Mouse (Mus musculus) intestine, postnatal 0 days (tissue): Measurements from ENCODE around the gene Nudt21. TPM values are rescaled to one million over a fixed set of nuclear protein-coding genes. Genes with fewer than 3 reads are reported as not detected.

Experiments
- ATAC-seq: fragments of 200-750 bp; cut with Nextera tagmentation; 2 replicates; pipeline ENCODE4 v1.8.0; 2017; ENCODE audit warnings: mild to moderate bottlenecking, moderate TSS enrichment, moderate library complexity
- H3K27ac ChIP-seq: fragments of 300-500 bp; sonication (generic); 2 replicates; pipeline ENCODE4 v1.5.1; 2014; ENCODE audit warnings: mild to moderate bottlenecking, low read depth, low read length, moderate library complexity
- H3K27me3 ChIP-seq: fragments of 300-500 bp; sonication (generic); replicated peaks from 2 replicates; pipeline ENCODE4 v1.6.1; 2014; ENCODE audit warnings: low read length, mixed read lengths; ENCODE audit not compliant: control insufficient read depth, insufficient read depth
- H3K36me3 ChIP-seq: fragments of 300-500 bp; sonication (generic); 2 replicates; pipeline ENCODE4 v1.6.1; 2014; ENCODE audit warnings: mild to moderate bottlenecking, moderate library complexity; ENCODE audit not compliant: control insufficient read depth, insufficient read depth
- H3K4me1 ChIP-seq: fragments of 300-500 bp; sonication (generic); replicated peaks from 2 replicates; pipeline ENCODE4 v1.6.1; 2014; ENCODE audit warnings: antibody characterized with exemption, low read length, mixed read lengths; ENCODE audit not compliant: control insufficient read depth, insufficient read depth
- H3K4me2 ChIP-seq: fragments of 300-500 bp; sonication (generic); replicated peaks from 2 replicates; pipeline ENCODE4 v1.6.1; 2014; ENCODE audit warnings: low read depth, mild to moderate bottlenecking, moderate library complexity
- H3K4me3 ChIP-seq: fragments of 300-500 bp; sonication (generic); 2 replicates; pipeline ENCODE4 v1.5.1; 2014; ENCODE audit warnings: low read depth, low read length
- H3K9ac ChIP-seq: fragments of 300-500 bp; sonication (generic); 2 replicates; pipeline ENCODE4 v1.6.1; 2014; ENCODE audit warnings: mild to moderate bottlenecking, low read depth, low read length
- H3K9me3 ChIP-seq: fragments of 300-500 bp; sonication (generic); 2 replicates; pipeline ENCODE4 v1.6.1; 2016; ENCODE audit warnings: mixed run types; ENCODE audit not compliant: control insufficient read depth
- CTCF ChIP-seq: sonication (generic); IDR thresholded peaks from 2 replicates; pipeline ENCODE4 v1.5.1; 2016; ENCODE audit warnings: low read depth, mild to moderate bottlenecking, control low read depth, antibody characterized with exemption, moderate library complexity
- WGBS: fragments of 180-500 bp; shearing (Covaris S2); extraction: QIAGEN DNeasy Blood & Tissue Kit; methylation state at CpG from one replicate; pipeline ENCODE4 v1.1.7; 2014; 5-methylcytosine and 5-hydroxymethylcytosine counted together
- polyA plus RNA-seq: library from polyadenylated mRNA; unstranded; fragments of >200 nt; fragmentation: Nextera tagmentation; extraction: Ambion mirVana; gene quantifications from 2 replicates; pipeline ENCODE4 v1.2.1, GENCODE M21; 2015

The Nudt21 gene
- polyA plus RNA-seq = 58.3 and 60.3 TPM in 2 replicates

DNA sequence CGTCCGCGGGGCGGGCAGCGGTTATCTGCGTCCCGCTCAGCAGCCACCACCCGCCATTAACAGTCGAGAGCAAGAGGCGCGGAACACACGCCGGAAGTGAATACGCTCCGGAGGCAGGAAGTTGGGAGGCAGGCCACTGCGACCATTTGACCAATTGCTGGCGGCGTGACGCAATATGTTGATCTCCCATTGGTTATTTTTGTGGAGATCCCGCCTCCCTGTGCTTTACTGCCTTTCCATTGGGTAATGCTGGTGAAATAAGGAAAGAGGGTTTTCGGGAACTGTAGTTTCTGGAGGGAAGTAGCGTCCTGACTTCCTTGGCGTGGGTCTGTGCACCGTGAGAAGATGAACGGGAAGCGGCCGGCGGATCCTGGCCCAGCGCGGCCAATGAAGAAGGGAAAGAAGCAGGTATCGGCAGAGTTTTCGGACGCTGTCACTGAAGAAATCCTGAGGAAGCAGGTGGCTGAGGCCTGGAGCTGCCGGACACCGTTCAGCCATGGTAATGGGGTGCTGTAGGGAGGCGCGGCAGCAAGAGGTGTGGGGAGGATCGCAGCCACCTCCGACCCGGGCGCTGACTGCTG is at the start of gene Nudt21, which contains the start of gene Ogfod1:
Gene Nudt21, minus strand, starts transcription at position 88 of the 581 bp plus-strand sequence.
Gene Ogfod1, plus strand, starts transcription at position 255 of the 581 bp plus-strand sequence.
- under 1% methylated on average over 41 of the region's 41 CpGs for WGBS
- Histone ChIP-seq H3K27ac (peak within 1 kb of the TSS; percentile 63), H3K36me3 (no peaks in the 10 kb centered on the region), H3K4me1 (no peaks in the 10 kb centered on the region), H3K4me2 (peak within 1 kb of the TSS; percentile 78), H3K9ac (peak within 1 kb of the TSS; percentile 66), H3K4me3 (peak within 1 kb of the TSS; percentile 73), H3K27me3 (no peaks in the 10 kb centered on the region), H3K9me3 (no peaks in the 10 kb centered on the region)
- no peak for TF ChIP-seq CTCF
- peak; percentile 99 for ATAC-seq

DNA sequence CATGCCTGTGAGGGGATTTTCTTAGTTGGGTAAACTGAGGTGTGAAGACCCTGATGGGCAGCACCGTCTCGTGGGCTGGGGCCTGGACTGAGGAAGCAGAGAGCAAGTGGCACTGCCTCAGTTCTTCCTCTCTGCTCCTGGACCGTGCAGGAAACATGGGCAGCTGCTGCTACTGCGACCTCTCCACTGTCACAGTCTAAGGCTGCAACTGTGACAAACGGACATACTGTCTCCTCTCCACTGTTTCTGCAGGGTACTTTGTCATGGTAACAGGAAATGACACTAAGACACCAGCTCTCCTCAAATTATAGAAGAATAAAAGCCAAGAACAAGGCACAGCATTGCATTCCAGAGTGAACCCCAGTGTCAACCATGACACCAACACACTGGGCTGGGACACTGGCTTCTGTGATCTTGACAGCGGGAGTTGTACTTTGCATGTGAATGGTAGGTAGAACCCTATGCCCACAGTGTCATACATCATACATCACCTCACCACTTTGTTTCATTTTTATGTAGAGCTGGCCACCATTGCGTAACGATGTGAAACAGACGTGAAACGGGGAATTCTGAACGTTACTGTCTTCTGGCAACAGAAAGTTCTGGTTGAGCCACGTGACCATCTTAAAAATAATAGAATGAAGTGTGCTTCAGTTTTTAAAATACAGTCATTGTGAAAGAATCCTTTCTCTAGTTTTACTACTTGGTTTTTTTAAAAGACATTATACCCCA is 39.8 kb upstream of the Nudt21 start:
- H3K4me1 ChIP-seq = no peaks in the 10 kb centered on the region
- H3K27me3 ChIP-seq = no peaks in the 10 kb centered on the region
- no peaks in the 10 kb centered on the region for H3K9me3 ChIP-seq
- H3K4me3 ChIP-seq = no peak overlapping the region
- no peak overlapping the region for H3K4me2 ChIP-seq
- 86% methylated on average over 12 of the region's 12 CpGs for WGBS
- no peak for TF ChIP-seq CTCF
- H3K9ac ChIP-seq = no peak overlapping the region
- no peak for ATAC-seq
- H3K36me3 ChIP-seq = no peaks in the 10 kb centered on the region
- H3K27ac ChIP-seq = no peak overlapping the region

DNA sequence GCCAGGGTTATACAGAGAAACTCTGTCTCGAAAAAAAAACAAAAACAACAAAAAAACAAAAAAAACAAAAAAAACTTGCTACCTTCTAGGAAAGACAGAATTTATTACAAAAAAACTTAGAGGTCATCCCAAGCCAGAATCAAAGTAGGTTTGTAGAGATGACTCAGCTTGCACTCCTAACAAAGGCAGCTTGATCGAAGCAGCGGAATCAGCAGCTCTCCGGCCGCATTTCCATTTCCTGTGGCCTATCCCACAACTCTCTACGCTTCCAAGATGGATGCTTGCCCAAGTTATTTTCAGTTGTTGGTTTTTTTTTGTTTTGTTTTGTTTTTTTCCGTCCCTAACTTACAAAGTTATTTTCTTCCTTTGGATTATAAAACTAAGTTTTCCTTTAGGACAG is 32.0 kb upstream of the Nudt21 start:
- no peak for TF ChIP-seq CTCF
- peaks cover 16% of the 10 kb centered on the region for H3K36me3 ChIP-seq
- no peak for ATAC-seq
- H3K27ac ChIP-seq = no peak overlapping the region
- H3K4me3 ChIP-seq = no peak overlapping the region
- no peak overlapping the region for H3K9ac ChIP-seq
- H3K4me2 ChIP-seq = no peak overlapping the region
- WGBS = 96% methylated on average over 7 of the region's 7 CpGs
- no peaks in the 10 kb centered on the region for H3K27me3 ChIP-seq
- H3K9me3 ChIP-seq = no peaks in the 10 kb centered on the region
- H3K4me1 ChIP-seq = no peaks in the 10 kb centered on the region

DNA sequence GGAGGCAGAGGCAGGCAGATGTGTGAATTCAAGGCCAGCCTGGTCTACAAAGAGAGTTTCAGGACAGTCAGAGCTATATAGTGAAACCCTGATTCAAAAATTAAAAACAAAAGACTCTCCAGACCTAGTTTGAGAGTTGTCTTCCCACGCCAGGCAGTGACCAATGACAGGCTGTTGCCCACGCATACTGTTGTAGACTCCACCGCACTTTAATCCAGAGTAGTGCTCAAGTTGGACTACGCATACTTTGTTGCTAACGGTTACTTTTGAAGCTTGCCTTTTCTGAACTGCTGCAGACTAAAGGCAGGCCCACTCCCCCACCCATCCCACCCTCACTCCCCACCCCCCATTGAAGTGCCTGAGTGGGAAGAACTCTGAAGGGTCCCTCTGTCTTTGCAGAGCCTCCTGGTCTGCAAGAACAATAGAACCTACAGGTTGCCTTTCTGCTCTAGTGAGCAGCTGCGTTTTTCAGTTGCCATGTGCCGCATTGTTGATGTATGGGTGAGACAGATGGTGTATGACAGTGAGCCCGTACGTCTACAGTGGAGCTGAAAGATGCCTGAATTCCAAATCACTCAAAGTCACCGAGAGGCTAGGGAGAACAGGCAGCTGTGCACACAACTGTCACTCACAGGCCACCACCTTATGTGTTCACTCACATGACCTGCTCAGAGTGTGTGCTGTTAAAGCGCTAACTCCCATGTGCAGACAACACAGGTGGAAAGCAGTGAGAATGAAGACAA is 29.5 kb upstream of the Nudt21 start:
- ATAC-seq = no peak
- Histone ChIP-seq H3K9me3 (no peaks in the 10 kb centered on the region), H3K36me3 (peaks cover 35% of the 10 kb centered on the region), H3K4me2 (no peak overlapping the region), H3K27me3 (no peaks in the 10 kb centered on the region), H3K4me3 (no peak overlapping the region), H3K4me1 (no peaks in the 10 kb centered on the region), H3K27ac (no peak overlapping the region), H3K9ac (no peak overlapping the region)
- TF ChIP-seq CTCF = no peak
- 83% methylated on average over 11 of the region's 11 CpGs for WGBS

DNA sequence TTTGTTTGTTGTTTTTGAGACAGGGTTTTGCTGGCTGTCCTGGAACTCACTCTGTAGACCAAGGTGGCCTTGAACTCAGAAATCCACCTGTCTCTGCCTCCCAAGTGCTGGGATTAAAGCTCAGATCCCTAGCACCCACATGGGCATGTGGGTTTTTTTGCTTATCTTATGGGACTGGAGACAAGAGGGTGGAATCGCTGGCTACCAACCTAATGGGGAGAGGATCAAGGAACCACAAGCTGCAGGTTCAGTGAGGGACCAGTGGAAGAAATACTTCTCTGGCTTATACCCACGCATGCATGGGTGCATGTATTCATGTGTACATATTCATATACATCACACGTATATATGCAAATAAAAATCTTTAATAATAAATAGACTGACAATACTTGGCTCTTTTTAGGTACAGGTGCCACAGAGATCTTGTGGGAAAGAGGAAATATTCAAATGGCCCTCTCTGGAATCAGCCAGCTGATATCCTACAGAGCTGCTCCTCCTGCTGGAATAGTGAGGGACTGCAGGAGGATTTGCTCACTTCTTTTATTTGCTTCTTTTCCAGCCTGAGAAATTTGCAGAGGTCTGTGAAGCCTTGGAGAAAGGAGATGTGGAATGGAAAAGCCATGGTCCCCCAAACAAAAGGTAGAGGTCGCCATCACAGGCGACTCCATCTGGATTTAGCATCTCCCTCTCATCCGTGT is 20.5 kb upstream of the Nudt21 start:
- no peaks in the 10 kb centered on the region for H3K27me3 ChIP-seq
- 67% methylated on average over 6 of the region's 6 CpGs for WGBS
- TF ChIP-seq CTCF = peak; percentile 83
- H3K4me1 ChIP-seq = no peaks in the 10 kb centered on the region
- no peaks in the 10 kb centered on the region for H3K9me3 ChIP-seq
- no peak overlapping the region for H3K4me3 ChIP-seq
- H3K9ac ChIP-seq = no peak overlapping the region
- no peak overlapping the region for H3K27ac ChIP-seq
- no peak overlapping the region for H3K4me2 ChIP-seq
- ATAC-seq = no peak
- H3K36me3 ChIP-seq = peaks cover 57% of the 10 kb centered on the region

DNA sequence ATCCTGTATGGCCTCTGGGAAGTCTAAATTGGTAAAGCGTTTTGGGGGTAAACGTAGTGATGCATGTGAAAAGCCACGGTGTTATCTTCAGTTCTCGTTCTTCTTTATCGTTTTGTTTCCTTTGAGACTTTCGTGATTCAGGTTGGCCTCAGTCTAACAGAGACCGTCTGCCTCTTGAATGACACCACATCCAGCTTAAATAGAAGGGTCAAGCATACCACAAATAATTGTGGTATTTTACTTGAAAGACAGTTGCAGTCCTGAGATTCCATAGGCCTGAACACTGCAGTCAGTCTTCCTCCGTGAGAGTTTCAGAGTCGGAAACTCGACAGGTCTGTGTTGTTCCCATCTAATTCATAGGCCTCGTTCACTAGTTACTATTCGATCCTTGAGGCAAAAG is 15.9 kb upstream of the Nudt21 start:
- ATAC-seq = no peak
- no peak for TF ChIP-seq CTCF
- 89% methylated on average over 12 of the region's 12 CpGs for WGBS

More for the DNA sequence above, 15.9 kb upstream of the Nudt21 start:
- no peak overlapping the region for H3K4me2 ChIP-seq
- H3K4me3 ChIP-seq = no peak overlapping the region
- no peak overlapping the region for H3K27ac ChIP-seq
- H3K27me3 ChIP-seq = no peaks in the 10 kb centered on the region
- H3K9ac ChIP-seq = no peak overlapping the region
- no peaks in the 10 kb centered on the region for H3K4me1 ChIP-seq
- H3K36me3 ChIP-seq = peaks cover 37% of the 10 kb centered on the region
- no peaks in the 10 kb centered on the region for H3K9me3 ChIP-seq
